Mouse (Mus musculus): ENCODE results near the gene Ivd. TPM values are rescaled to one million over a fixed set of nuclear protein-coding genes. Genes with fewer than 3 reads are reported as not detected.

Ivd gene
- polyA plus RNA-seq, 1 experiment from 2014 or later: 68.7 TPM

GRCm38 (mm10) chr2:118844427-118844826, 17.3 kb upstream of the Ivd start:
- no peak overlapping the region for H3K4me3 ChIP-seq
- no peaks in the 10 kb centered on the region for H3K27me3 ChIP-seq (replicated peaks)
- H3K9me3 ChIP-seq (replicated peaks): no peaks in the 10 kb centered on the region; the same call in 1 of the 2 replicates
- H3K4me1 ChIP-seq (replicated peaks): peaks cover 13% of the 10 kb centered on the region
- WGBS: 83% methylated on average over 3 of the region's 3 CpGs
- ATAC-seq (ENCODE audit: insufficient number of reproducible peaks, low FRiP score): no peak
- no peaks in the 10 kb centered on the region for H3K36me3 ChIP-seq
- no peak overlapping the region for H3K4me2 ChIP-seq
- H3K9ac ChIP-seq: no peak overlapping the region
- H3K27ac ChIP-seq (ENCODE audit: poor library complexity, severe bottlenecking): no peak overlapping the region

- WGBS: 51% methylated on average over 7 of the region's 7 CpGs
- H3K9me3 ChIP-seq (replicated peaks): no peaks in the 10 kb centered on the region; the same call in 1 of the 2 replicates
- H3K9ac ChIP-seq: no peak overlapping the region
- H3K4me1 ChIP-seq (replicated peaks): peaks cover 4% of the 10 kb centered on the region; the same call in 1 of the 2 replicates
- H3K4me2 ChIP-seq: no peak overlapping the region
- no peak overlapping the region for H3K27ac ChIP-seq (ENCODE audit: poor library complexity, severe bottlenecking)
- no peaks in the 10 kb centered on the region for H3K36me3 ChIP-seq
- H3K27me3 ChIP-seq (replicated peaks): no peaks in the 10 kb centered on the region
- H3K4me3 ChIP-seq: no peak overlapping the region
- ATAC-seq (ENCODE audit: insufficient number of reproducible peaks, low FRiP score): no peak
Observed at GRCm38 (mm10) chr2:118846246-118846645, 15.5 kb upstream of the Ivd start.

GRCm38 (mm10) chr2:118851756-118852155, 10.0 kb upstream of the Ivd start:
- Histone ChIP-seq H3K4me1 (replicated peaks) (no peaks in the 10 kb centered on the region), H3K36me3 (no peaks in the 10 kb centered on the region), H3K27ac (ENCODE audit: poor library complexity, severe bottlenecking) (no peak overlapping the region), H3K27me3 (replicated peaks) (no peaks in the 10 kb centered on the region), H3K9ac (no peak overlapping the region), H3K4me2 (no peak overlapping the region), H3K4me3 (no peak overlapping the region), H3K9me3 (replicated peaks) (no peaks in the 10 kb centered on the region)
- no peak for ATAC-seq (ENCODE audit: insufficient number of reproducible peaks, low FRiP score)
- 34% methylated on average over 3 of the region's 3 CpGs for WGBS

GRCm38 (mm10) chr2:118862340-118862675, 554 bp downstream of the Ivd start:
- Histone ChIP-seq H3K4me3 (peak overlapping the region; percentile 66), H3K36me3 (peaks cover 9% of the 10 kb centered on the region), H3K9ac (peak overlapping the region; percentile 77), H3K4me2 (peak overlapping the region; percentile 74), H3K9me3 (replicated peaks) (no peaks in the 10 kb centered on the region), H3K4me1 (replicated peaks) (peaks cover 13% of the 10 kb centered on the region), H3K27ac (ENCODE audit: poor library complexity, severe bottlenecking) (no peak overlapping the region), H3K27me3 (replicated peaks) (no peaks in the 10 kb centered on the region)
- ATAC-seq (ENCODE audit: insufficient number of reproducible peaks, low FRiP score): no peak; the same call in 1 of the 2 replicates
- whole genome bisulfite sequencing: 58% methylated on average over 2 of the region's 3 CpGs

- H3K9ac ChIP-seq: no peak overlapping the region
- H3K4me3 ChIP-seq: no peak overlapping the region
- no peak overlapping the region for H3K4me2 ChIP-seq
- H3K27ac ChIP-seq (ENCODE audit: poor library complexity, severe bottlenecking): no peak overlapping the region
- no peaks in the 10 kb centered on the region for H3K9me3 ChIP-seq (replicated peaks)
- no peak for ATAC-seq (ENCODE audit: insufficient number of reproducible peaks, low FRiP score)
- H3K4me1 ChIP-seq (replicated peaks): peaks cover 5% of the 10 kb centered on the region
- 88% methylated on average over 3 of the region's 3 CpGs for WGBS
- H3K27me3 ChIP-seq (replicated peaks): no peaks in the 10 kb centered on the region
- H3K36me3 ChIP-seq: peaks cover 50% of the 10 kb centered on the region
Observed at GRCm38 (mm10) chr2:118870601-118871000, 8.8 kb downstream of the Ivd start.

GRCm38 (mm10) chr2:118871032-118871431, 9.3 kb downstream of the Ivd start:
- Histone ChIP-seq H3K36me3 (peaks cover 50% of the 10 kb centered on the region), H3K4me1 (replicated peaks) (peaks cover 5% of the 10 kb centered on the region), H3K4me2 (no peak overlapping the region), H3K27ac (ENCODE audit: poor library complexity, severe bottlenecking) (no peak overlapping the region), H3K9me3 (replicated peaks) (no peaks in the 10 kb centered on the region), H3K27me3 (replicated peaks) (no peaks in the 10 kb centered on the region), H3K4me3 (no peak overlapping the region), H3K9ac (no peak overlapping the region)
- WGBS: 67% methylated on average over 1 of the region's 1 CpGs
- ATAC-seq (ENCODE audit: insufficient number of reproducible peaks, low FRiP score): no peak

- no peak overlapping the region for H3K4me3 ChIP-seq
- peaks cover 5% of the 10 kb centered on the region for H3K4me1 ChIP-seq (replicated peaks)
- H3K36me3 ChIP-seq: peaks cover 64% of the 10 kb centered on the region
- H3K4me2 ChIP-seq: no peak overlapping the region
- no peak overlapping the region for H3K9ac ChIP-seq
- ATAC-seq (ENCODE audit: insufficient number of reproducible peaks, low FRiP score): no peak
- H3K27ac ChIP-seq (ENCODE audit: poor library complexity, severe bottlenecking): no peak overlapping the region
- no peaks in the 10 kb centered on the region for H3K9me3 ChIP-seq (replicated peaks)
- WGBS: 83% methylated on average over 5 of the region's 5 CpGs
- H3K27me3 ChIP-seq (replicated peaks): no peaks in the 10 kb centered on the region
Observed at GRCm38 (mm10) chr2:118873018-118873417, 11.3 kb downstream of the Ivd start.

- Histone ChIP-seq H3K4me2 (no peak overlapping the region), H3K4me1 (replicated peaks) (peaks cover 5% of the 10 kb centered on the region), H3K27ac (ENCODE audit: poor library complexity, severe bottlenecking) (no peak overlapping the region), H3K36me3 (peaks cover 64% of the 10 kb centered on the region), H3K27me3 (replicated peaks) (no peaks in the 10 kb centered on the region), H3K4me3 (no peak overlapping the region), H3K9me3 (replicated peaks) (no peaks in the 10 kb centered on the region), H3K9ac (no peak overlapping the region)
- WGBS: 81% methylated on average over 6 of the region's 6 CpGs
- no peak for ATAC-seq (ENCODE audit: insufficient number of reproducible peaks, low FRiP score)
Observed at GRCm38 (mm10) chr2:118873890-118874430, 12.2 kb downstream of the Ivd start.

- no peak overlapping the region for H3K9ac ChIP-seq
- no peak overlapping the region for H3K4me2 ChIP-seq
- H3K36me3 ChIP-seq: peaks cover 57% of the 10 kb centered on the region
- no peaks in the 10 kb centered on the region for H3K27me3 ChIP-seq (replicated peaks)
- no peak for ATAC-seq (ENCODE audit: insufficient number of reproducible peaks, low FRiP score)
- no peaks in the 10 kb centered on the region for H3K9me3 ChIP-seq (replicated peaks)
- 88% methylated on average over 8 of the region's 8 CpGs for WGBS
- peaks cover 5% of the 10 kb centered on the region for H3K4me1 ChIP-seq (replicated peaks)
- H3K4me3 ChIP-seq: no peak overlapping the region
- H3K27ac ChIP-seq (ENCODE audit: poor library complexity, severe bottlenecking): no peak overlapping the region
Observed at GRCm38 (mm10) chr2:118875316-118875715, 13.6 kb downstream of the Ivd start.

- no peak overlapping the region for H3K4me3 ChIP-seq
- H3K9ac ChIP-seq: no peak overlapping the region
- ATAC-seq (ENCODE audit: insufficient number of reproducible peaks, low FRiP score): no peak
- H3K9me3 ChIP-seq (replicated peaks): no peaks in the 10 kb centered on the region
- no peak overlapping the region for H3K27ac ChIP-seq (ENCODE audit: poor library complexity, severe bottlenecking)
- no peaks in the 10 kb centered on the region for H3K27me3 ChIP-seq (replicated peaks)
- H3K4me1 ChIP-seq (replicated peaks): peaks cover 5% of the 10 kb centered on the region
- no peak overlapping the region for H3K4me2 ChIP-seq
- 87% methylated on average over 9 of the region's 9 CpGs for WGBS
- H3K36me3 ChIP-seq: peaks cover 57% of the 10 kb centered on the region
Observed at GRCm38 (mm10) chr2:118876453-118876852, 14.7 kb downstream of the Ivd start.

GRCm38 (mm10) chr2:118881019-118881418, 19.3 kb downstream of the Ivd start:
- no peak overlapping the region for H3K4me2 ChIP-seq
- ATAC-seq (ENCODE audit: insufficient number of reproducible peaks, low FRiP score): no peak
- peaks cover 31% of the 10 kb centered on the region for H3K36me3 ChIP-seq
- peaks cover 8% of the 10 kb centered on the region for H3K4me1 ChIP-seq (replicated peaks)
- H3K27me3 ChIP-seq (replicated peaks): peaks cover 23% of the 10 kb centered on the region
- no peak overlapping the region for H3K9ac ChIP-seq
- WGBS: 76% methylated on average over 4 of the region's 4 CpGs
- H3K4me3 ChIP-seq: no peak overlapping the region
- H3K9me3 ChIP-seq (replicated peaks): no peaks in the 10 kb centered on the region
- H3K27ac ChIP-seq (ENCODE audit: poor library complexity, severe bottlenecking): no peak overlapping the region

GRCm38 (mm10) chr2:118881956-118882355, 20.2 kb downstream of the Ivd start:
- Histone ChIP-seq H3K4me2 (no peak overlapping the region), H3K9me3 (replicated peaks) (no peaks in the 10 kb centered on the region), H3K36me3 (peaks cover 22% of the 10 kb centered on the region), H3K4me1 (replicated peaks) (peaks cover 8% of the 10 kb centered on the region), H3K4me3 (no peak overlapping the region), H3K9ac (no peak overlapping the region), H3K27ac (ENCODE audit: poor library complexity, severe bottlenecking) (no peak overlapping the region), H3K27me3 (replicated peaks) (peaks cover 32% of the 10 kb centered on the region)
- WGBS: 72% methylated on average over 5 of the region's 5 CpGs
- ATAC-seq (ENCODE audit: insufficient number of reproducible peaks, low FRiP score): no peak

Data from heart, embryonic 12.5 days (tissue).